Comparison of ENCODE assay signal across 32 mouse cellular contexts in the genomic region with DNA sequence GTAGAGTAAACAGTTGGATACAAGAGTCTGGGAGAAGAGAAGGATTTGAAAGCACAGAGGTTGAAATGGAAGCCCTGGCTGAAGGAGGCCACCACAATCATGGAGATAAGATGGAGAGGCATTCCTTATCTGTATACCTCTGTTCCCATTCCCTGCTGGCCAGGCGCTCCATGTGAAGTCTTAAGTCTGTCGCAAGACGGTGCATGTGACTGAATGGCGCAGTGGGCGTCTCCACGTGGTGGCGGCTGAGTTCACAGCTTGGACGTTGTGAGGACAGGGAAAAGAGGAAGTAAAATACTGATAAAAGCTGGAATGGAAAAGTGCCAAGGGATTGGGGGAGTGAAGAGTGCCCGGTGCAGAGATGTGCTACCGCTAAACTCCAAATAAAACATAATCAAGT. TPM values are rescaled to one million over a fixed set of nuclear protein-coding genes. Genes with fewer than 3 reads are reported as not detected.
A peak's percentile ranks its signal among the peaks of the same experiment; 100 is the strongest.
DNase-seq lines count a peak whose midpoint lies in the region; ATAC-seq and TF ChIP-seq lines count a peak whose summit lies in the region.
"Had no signal": no experiment of that assay in that cellular context is flagged by ENCODE, and none has a peak within 500 bp of the region (broad histone marks: within the 10 kb centered on the region; RNA-seq: fewer than 3 reads in every experiment).

No protein-coding gene starts in this region.

- no peak for TF ChIP-seq CTCF in stomach, postnatal 0 days (IDR thresholded peaks at IDR 0.05; ENCODE audit: low read depth)

- H3K27ac ChIP-seq in stomach, embryonic 15.5 days, result no peak overlapping the region
- H3K27ac ChIP-seq in stomach, postnatal 0 days (replicated peaks), result no peak overlapping the region
- H3K27ac ChIP-seq: embryonic facial prominence, embryonic 13.5 days; forebrain, embryonic 12.5 days; heart, embryonic 13.5 days; hindbrain, embryonic 10.5 days; hindbrain, embryonic 15.5 days; kidney, embryonic 15.5 days; layer of hippocampus, adult 2 months; limb, embryonic 13.5 days; liver, embryonic 14.5 days had no signal

- TF ChIP-seq EP300 in stomach, postnatal 0 days (optimal IDR thresholded peaks at IDR 0.05), result no peak

- no peaks in the 10 kb centered on the region for H3K4me1 ChIP-seq in stomach, embryonic 15.5 days
- no peaks in the 10 kb centered on the region for H3K4me1 ChIP-seq in stomach, postnatal 0 days (replicated peaks; ENCODE audit: control insufficient read depth, insufficient read depth)
- H3K4me1 ChIP-seq: embryonic facial prominence, embryonic 13.5 days; forebrain, embryonic 12.5 days; hindbrain, embryonic 15.5 days; kidney, embryonic 15.5 days had no signal

- WGBS in stomach, embryonic 15.5 days, result 77% methylated on average over 10 of the region's 10 CpGs
- 80% methylated on average over 10 of the region's 10 CpGs for WGBS in stomach, postnatal 0 days

- no peaks in the 10 kb centered on the region for H3K9me3 ChIP-seq in stomach, embryonic 15.5 days
- no peaks in the 10 kb centered on the region for H3K9me3 ChIP-seq in stomach, postnatal 0 days (ENCODE audit: control insufficient read depth, low read length)
- H3K9me3 ChIP-seq: embryonic facial prominence, embryonic 13.5 days; forebrain, embryonic 12.5 days; G1E; heart, embryonic 13.5 days; hindbrain, embryonic 10.5 days; hindbrain, embryonic 15.5 days; kidney, embryonic 15.5 days; limb, embryonic 13.5 days had no signal

- no peak overlapping the region for H3K9ac ChIP-seq in stomach, embryonic 15.5 days
- H3K9ac ChIP-seq in stomach, postnatal 0 days (ENCODE audit: low read length), result no peak overlapping the region
- H3K9ac ChIP-seq: embryonic facial prominence, embryonic 13.5 days; forebrain, embryonic 12.5 days; forebrain, postnatal 0 days; heart, embryonic 13.5 days; hindbrain, embryonic 15.5 days; kidney, embryonic 15.5 days; limb, embryonic 13.5 days; liver, embryonic 14.5 days had no signal

- DNase-seq in heart, adult 11 months, result peak; percentile 91
- no peak for DNase-seq in heart, adult 8-10 months (ENCODE audit: low spot score)
- DNase-seq in stomach, postnatal 0 days (ENCODE audit: low spot score), result no peak
- DNase-seq in gastrocnemius, adult 18-20 months (ENCODE audit: low spot score), result no peak
- DNase-seq in urinary bladder, adult 2 months (ENCODE audit: low spot score), result no peak
- DNase-seq in cerebellum, postnatal 36 days, result no peak
- DNase-seq: adrenal gland, postnatal 25 days; cerebellum, adult 11-12 months; cerebellum, adult 9-11 months; forebrain, postnatal 0 days; gastrocnemius, postnatal 14 days; kidney, adult 18-20 months; kidney, postnatal 25 days; lung, postnatal 36 days; midbrain, embryonic 14.5 days; retina, postnatal 1 day; right cerebral cortex, postnatal 14 days; thymus, adult 2 months; thymus, postnatal 4 days had no signal

- H3K27me3 ChIP-seq in stomach, embryonic 15.5 days (replicated peaks), result no peaks in the 10 kb centered on the region
- H3K27me3 ChIP-seq in stomach, postnatal 0 days (ENCODE audit: control insufficient read depth, insufficient read depth, low read length), result no peaks in the 10 kb centered on the region
- H3K27me3 ChIP-seq: embryonic facial prominence, embryonic 13.5 days; forebrain, embryonic 12.5 days; heart, embryonic 13.5 days; hindbrain, embryonic 15.5 days; kidney, embryonic 15.5 days; limb, embryonic 13.5 days; Patski had no signal

- H3K36me3 ChIP-seq in stomach, embryonic 15.5 days, result no peaks in the 10 kb centered on the region
- H3K36me3 ChIP-seq in stomach, postnatal 0 days (ENCODE audit: control insufficient read depth, insufficient read depth, low read length), result no peaks in the 10 kb centered on the region
- H3K36me3 ChIP-seq: embryonic facial prominence, embryonic 13.5 days; forebrain, embryonic 12.5 days; G1E; heart, embryonic 13.5 days; hindbrain, embryonic 10.5 days; hindbrain, embryonic 15.5 days; kidney, embryonic 15.5 days; limb, embryonic 13.5 days had no signal

- H3K4me3 ChIP-seq in stomach, embryonic 15.5 days (replicated peaks), result no peak overlapping the region
- H3K4me3 ChIP-seq in stomach, postnatal 0 days (ENCODE audit: low read depth, low read length), result no peak overlapping the region
- H3K4me3 ChIP-seq: embryonic facial prominence, embryonic 13.5 days; forebrain, embryonic 12.5 days; heart, embryonic 13.5 days; hindbrain, embryonic 10.5 days; hindbrain, embryonic 15.5 days; kidney, embryonic 15.5 days; layer of hippocampus, adult 2 months; limb, embryonic 13.5 days had no signal

- H3K4me2 ChIP-seq in stomach, embryonic 15.5 days, result no peak overlapping the region
- no peak overlapping the region for H3K4me2 ChIP-seq in stomach, postnatal 0 days (replicated peaks; ENCODE audit: low read depth)
- H3K4me2 ChIP-seq: embryonic facial prominence, embryonic 13.5 days; forebrain, embryonic 12.5 days; heart, embryonic 13.5 days; hindbrain, embryonic 15.5 days; kidney, embryonic 15.5 days; limb, embryonic 13.5 days had no signal

- peak; percentile 47; the same call in 1 of the 2 replicates for ATAC-seq in stomach, embryonic 15.5 days (ENCODE audit: insufficient read depth, low FRiP score, low read depth)
- no peak for ATAC-seq in stomach, postnatal 0 days (ENCODE audit: low FRiP score, low TSS enrichment)
- peak; percentile 31; the same call in 1 of the 2 replicates for ATAC-seq in megakaryocyte, adult 5-6 weeks (ENCODE audit: poor library complexity, severe bottlenecking)
- ATAC-seq: forebrain, postnatal 0 days; Patski had no signal

RNA-seq across cellular contexts. Expression of gene Pcgf5, which starts 23.4 kb away (rescaled TPM):
- 10 to 100 TPM; 65.8 to 88.1 (median 78.6) TPM for total RNA-seq in heart, adult 8-10 months (2022)
- 18.0 and 19.9 TPM in 2 replicates for polyA plus RNA-seq in stomach, embryonic 15.5 days (2015; fragmentation: Nextera tagmentation; extraction: Ambion mirVana)
- 13.3 and 14.3 TPM in 2 replicates for polyA plus RNA-seq in stomach, postnatal 0 days (2015; fragmentation: Nextera tagmentation; extraction: Ambion mirVana)
- total RNA-seq in megakaryocyte, adult 5-6 weeks (2015), result 37.5 and 41.4 TPM in 2 replicates
- 36.8 and 40.8 TPM in 2 replicates for total RNA-seq in megakaryocyte, adult 5-6 weeks (2017)
- 10 to 100 TPM; 41.2 to 41.5 TPM for total RNA-seq in gastrocnemius, adult 18-20 months (2021)
- 18.9 and 24.6 TPM in 2 replicates for polyA plus RNA-seq in urinary bladder, adult 2 months (2012; rRNA removed)
